Mouse (Mus musculus): Measurements from ENCODE around the gene Zfp3.

Gene Zfp3

DNA sequence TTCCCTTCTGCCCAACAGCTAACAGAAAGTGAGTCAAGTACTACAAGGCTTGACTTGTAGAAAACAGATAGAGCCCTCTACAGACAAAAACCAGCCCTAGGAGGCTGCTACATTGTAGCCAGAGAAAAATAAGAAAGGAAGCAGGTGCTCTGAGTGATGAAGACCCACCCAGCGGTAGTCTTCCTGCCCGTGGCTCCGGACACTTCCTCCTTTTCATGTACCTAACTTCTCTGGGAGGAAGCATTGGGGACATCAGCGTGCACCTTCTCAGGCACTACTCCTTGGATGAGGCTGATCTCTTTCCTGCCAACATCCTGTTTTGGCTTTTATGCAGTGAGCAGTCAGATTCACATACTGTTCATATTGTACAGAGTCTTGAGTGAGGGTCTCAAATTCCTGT, 42.7 kb downstream of the Zfp3 start:
- DNase-seq (ENCODE audit: inconsistent age in 2 of 2, low spot score in 1 of 2) = no peak

DNA sequence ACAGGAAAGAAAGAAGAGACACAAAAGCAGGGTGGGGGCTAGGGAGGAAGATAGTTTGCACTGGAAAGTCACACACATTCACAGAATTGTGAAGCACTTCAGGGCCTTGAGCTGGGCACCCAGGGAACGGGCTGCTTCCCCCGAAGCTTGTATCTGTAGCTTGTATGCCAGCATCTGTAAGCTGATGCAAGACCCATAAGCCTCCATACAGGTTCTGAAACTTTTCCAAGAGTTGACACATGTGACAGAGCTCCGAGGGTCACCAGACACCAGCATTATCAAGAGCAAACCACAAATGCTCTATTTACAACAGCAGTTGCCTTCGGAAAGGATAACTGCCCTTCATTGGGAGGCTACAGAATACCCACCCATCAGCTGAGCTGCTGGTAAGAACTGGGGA, 43.6 kb downstream of the Zfp3 start:
- no peak for DNase-seq (ENCODE audit: inconsistent age in 2 of 2, low spot score in 1 of 2)

DNA sequence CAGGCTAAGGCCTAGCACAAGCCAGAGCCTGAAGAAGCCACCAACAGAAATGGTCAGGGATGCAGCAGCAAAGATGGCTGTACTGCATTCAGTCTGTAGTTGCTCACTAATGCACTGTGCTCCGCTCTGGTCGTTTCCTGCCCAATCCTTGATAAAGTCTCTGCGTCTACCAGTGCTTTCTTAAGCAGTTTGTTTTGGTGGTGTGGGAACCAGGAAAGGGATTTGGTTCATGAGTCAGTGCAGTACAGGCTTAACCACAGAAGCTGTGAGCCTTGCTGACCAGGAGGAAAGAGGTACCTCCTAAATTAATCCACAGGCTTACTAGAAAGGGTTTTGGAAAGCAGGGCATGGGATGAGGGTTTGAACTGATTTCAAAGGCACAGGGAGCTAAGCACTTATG, 44.1 kb downstream of the Zfp3 start:
- no peak for DNase-seq (ENCODE audit: inconsistent age in 2 of 2, low spot score in 1 of 2)

DNA sequence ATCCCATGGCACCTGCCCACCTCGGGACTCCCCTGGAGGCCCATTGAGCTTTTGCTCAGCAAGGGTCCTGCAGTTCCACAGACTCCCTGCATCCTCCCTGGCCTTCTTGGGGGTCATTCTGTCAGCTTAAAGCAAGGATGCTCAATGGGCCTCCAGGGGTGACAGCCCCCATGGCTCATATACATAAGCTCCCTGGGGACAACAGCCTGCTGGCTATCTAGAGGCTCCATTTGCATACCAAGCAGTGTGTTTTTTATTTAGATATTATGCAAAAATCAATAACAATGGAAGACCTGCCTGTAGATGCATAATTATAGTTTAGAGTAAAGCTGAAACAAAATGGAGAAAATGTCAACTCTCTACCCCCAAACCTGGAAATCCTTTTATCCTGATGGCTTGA, 45.0 kb downstream of the Zfp3 start:
- no peak for DNase-seq (ENCODE audit: inconsistent age in 2 of 2, low spot score in 1 of 2)

DNA sequence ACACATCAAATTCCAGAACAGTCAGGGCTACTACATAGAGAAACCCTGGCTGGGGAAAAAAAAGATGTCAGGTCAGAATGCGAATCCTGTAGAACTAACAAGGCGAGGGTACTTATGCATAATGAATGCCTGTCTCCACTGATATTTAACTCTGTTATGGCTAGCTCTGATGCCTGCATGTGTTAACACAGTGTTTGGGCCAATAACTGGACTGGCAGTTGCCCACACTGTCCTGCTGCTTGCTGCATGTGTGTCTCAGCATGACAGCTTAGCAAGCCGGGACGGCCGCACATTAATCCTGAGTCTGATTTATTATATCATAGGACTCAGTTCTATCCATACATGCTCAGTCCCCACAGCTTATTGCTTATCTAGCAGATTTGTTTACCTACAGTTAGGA, 47.0 kb downstream of the Zfp3 start:
- no peak for DNase-seq (ENCODE audit: inconsistent age in 2 of 2, low spot score in 1 of 2)

DNA sequence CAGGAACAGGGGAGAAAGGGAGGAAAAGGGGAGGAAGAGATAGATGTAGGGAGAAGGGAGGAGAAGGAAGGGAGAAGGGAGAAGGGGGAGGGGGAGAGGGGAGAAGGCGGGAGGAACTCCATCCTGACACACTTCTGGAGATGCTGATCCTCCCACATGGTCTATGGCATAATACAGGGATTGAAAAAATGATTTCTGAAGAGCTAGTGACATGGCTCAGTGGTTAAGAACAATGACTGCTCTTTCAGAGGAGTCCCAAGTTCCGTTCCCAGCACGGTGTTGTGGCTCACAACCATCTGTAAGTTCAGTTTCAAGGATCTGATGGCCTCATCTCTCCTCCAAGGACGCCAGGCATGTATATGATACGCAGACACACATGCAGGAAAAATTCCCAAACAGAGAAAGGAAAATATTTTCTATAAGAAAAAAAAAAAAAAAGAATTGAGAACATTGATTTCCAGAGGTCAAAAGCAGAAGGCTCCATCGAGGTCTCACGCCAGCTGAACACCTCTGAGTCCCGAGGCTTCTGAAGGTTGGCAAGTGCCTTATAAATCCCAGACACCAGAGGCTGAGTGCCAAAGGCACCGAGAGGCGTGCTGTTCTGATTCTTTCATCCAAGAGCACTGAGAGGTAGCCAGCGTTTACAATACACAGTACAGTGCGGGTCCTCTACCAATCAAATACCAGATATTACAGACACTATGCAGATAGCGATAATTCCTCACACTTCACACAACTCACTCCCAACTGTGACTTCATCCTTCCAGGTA, 47.6 kb downstream of the Zfp3 start:
- DNase-seq (ENCODE audit: inconsistent age in 2 of 2, low spot score in 1 of 2) = no peak

DNA sequence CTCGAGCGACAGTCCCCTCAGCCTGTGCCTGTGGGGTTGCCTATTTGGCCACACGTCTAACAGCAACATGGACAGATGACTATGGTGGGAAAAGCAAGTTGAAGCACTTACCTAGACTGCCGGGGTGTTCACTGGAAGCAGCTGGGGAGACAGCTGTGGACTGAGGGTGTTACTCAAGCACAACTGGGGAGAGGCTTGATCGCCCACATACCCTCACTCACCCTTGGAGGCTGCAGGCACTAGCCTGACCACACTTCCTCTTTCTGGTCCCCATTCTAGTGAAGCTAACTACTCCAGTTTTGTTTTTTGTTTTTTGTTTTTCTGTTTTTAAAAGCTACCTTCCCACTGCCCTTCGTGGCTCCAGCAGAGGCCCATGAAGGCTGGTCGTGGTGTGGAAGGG, 48.4 kb downstream of the Zfp3 start, which contains the start of gene Scimp:
Gene Scimp (minus strand): TSS at position 222 of the 400 bp plus-strand sequence.
- DNase-seq (ENCODE audit: inconsistent age in 2 of 2, low spot score in 1 of 2) = peak in 1 of 2 experiments; percentile 38

DNA sequence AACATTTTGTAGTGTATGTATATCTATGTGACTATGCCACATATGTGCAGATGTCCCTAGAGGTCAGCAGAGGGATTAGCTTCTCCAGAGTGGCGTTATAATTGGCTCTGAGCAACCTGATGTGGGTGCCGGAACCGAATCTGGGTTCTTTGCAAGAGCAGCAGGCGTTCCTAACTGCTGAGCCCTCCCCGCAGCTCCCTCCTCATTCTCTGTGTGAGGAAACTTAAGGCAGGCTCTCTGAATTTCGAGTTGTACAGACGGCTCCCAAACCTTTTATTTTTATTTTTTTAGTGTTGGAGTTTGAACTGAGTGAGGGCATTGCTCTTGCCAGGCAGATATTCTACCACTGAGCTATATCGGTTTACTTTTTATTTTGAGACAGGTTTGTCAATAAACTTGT, 51.1 kb downstream of the Zfp3 start:
- DNase-seq (ENCODE audit: inconsistent age in 2 of 2, low spot score in 1 of 2) = no peak

DNA sequence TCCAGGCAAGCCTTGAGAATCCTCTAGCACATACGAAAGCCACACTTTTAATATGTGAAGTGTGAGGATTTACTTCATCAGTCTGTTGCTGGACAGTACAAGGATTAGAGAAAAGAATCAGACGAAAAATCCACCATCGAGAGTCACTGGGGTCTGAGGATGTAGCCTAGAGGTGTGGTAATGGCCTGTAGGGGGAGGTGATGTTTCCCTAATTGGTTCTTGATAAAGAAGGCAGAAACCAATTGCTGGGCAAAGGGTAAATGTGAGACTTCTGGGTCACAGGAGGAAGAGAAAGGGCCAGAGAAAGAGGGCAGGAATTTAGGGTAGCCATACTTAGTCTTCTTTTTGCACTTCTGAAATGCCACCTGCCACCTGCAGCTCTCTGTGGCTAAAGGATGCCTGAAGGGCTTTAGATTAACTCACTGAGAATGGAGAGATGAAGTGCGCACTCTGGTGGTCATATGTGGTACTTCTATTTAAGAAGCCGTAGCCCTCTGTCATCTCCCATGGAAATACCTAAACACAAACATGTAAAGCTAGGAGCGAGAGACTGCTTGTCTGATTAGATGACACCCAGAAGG, 51.6 kb downstream of the Zfp3 start:
- peak; percentile 53 to 90 for DNase-seq (ENCODE audit: inconsistent age in 2 of 2, low spot score in 1 of 2)

DNA sequence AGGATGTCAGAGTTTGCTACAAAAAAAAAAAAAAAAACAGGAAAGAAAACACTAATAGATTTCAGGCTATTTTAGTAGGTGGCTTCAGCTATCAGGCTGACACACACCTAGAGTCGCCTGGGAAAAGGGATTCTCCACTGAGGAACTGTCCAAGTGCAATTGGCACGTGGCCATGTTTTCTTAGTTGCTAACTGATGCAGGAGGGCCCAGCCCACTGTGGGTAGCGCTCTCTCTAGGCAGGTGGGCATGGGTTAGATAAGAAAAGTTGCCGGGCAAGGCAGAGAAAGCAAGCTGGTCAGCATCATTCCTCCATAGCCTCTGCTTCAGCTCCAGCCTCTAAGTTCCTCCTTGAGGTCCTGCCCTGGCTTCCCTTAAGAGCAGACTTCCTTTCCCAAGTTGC, 52.8 kb downstream of the Zfp3 start:
- no peak for DNase-seq (ENCODE audit: inconsistent age in 2 of 2, low spot score in 1 of 2)

DNA sequence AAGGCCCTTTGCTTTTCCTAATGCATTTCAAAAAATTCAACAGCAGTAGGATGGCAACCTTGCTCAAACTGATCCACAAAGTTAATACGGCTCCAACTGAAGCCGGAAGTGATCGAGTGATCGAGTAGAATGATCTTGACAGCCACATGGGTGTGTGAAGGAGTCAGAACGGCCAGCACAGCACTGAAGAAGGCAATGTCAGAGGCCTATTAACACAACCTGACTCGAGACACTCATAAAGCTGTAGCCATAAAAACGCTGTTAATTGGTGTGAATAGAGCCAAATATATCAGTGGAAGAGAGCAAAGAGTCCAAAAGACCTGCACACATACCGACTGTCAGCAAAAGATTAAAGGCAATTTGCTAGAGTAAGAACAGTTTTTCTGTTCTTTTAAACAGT, 56.1 kb downstream of the Zfp3 start:
- DNase-seq (ENCODE audit: inconsistent age in 2 of 2, low spot score in 1 of 2) = no peak

DNA sequence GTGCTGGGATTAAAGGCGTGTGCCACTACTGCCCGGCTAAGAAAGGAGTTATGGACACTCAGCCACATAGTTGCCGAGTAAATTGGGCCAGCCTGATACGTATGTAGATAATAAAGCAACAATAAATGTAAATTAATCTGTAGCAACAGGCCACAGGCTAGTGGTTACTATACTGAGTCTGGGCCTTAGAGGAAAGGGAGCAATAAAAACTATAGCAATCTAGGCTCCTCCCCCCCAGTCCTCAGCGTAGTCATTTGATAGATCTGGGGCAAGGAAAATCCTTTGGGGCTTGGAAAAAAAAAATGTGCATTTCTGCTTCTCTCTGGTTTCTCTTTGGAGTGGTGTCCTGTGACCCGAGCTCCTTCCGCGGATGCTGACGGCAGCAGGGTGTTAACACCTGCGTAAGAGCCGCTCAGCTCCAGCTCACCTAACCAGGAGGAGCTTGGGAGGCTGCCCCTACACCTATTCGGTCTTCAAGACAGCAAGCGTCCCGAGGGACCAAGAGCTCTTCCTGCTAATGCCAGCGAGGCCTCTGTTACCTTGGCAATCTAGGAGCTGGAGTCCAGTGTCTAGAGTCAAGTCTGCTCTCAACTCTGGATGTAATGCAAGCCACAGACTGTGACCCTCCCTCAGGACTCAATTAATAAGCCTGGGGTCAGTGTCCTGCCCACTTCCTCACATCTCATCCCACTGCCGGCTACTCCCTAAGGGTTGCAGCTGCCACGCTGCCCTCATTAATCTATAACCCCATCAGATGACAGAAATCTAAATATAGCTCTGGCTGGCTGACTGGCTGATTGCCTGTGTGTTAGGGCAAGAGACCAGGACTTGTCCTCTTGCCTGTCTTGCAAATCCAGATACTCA, 58.0 kb downstream of the Zfp3 start:
- DNase-seq (ENCODE audit: inconsistent age in 2 of 2, low spot score in 1 of 2) = peak; percentile 61 to 85

Measured in adrenal gland, adult (tissue).